Mouse (Mus musculus): Measurements from ENCODE around the gene Hist2h2aa2. TPM values are rescaled to one million over a fixed set of nuclear protein-coding genes. Genes with fewer than 3 reads are reported as not detected.

The Hist2h2aa2 gene
- polyA plus RNA-seq, 1 experiment = not detected

DNA sequence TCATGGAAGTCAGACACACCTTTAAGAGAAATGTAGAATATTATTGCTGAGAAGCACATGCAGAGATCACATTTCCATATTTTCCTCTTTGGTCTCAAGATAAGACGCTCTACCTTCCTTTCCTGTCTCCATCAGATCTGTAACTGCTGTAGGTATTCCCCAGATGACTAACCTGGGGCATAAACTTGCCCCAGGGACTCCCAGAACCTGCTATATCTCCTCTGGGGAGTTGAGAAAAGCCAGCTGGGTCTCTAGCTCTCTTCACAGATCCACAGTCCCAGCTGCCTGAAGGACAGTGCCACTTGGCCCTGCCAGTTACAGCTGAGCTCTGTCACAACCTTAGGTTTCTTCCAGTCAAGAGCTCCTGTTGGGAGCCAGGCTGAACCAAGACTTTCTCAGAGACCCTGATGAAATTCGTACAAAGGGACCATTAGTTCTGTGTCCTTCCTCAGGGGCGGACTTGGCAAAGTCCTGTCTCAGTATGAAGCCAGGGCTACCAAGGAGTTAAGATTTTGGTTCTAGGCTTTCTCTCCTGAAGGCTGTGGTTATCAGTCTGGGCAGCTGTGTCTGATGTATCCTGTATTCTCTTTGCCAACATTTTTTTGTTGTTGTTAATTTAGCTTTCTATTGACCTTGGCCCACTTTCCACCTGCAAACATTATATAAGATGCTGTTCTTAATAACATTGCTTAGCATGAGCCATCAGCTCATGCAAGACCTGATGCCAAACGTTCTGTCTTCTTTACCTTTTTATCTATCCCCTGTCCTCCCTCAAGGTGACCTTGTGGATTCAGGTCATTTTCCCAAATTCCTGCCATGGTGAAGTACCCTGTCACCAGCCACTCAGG, 8.9 kb downstream of the Hist2h2aa2 start:
- H3K4me3 ChIP-seq (ENCODE audit: insufficient read depth, low read depth, low read length) = no peak overlapping the region
- WGBS = 80% methylated on average over 4 of the region's 4 CpGs
- no peak overlapping the region for H3K27ac ChIP-seq (ENCODE audit: insufficient read depth, low read depth, low read length)
- TF ChIP-seq POLR2A (IDR thresholded peaks at IDR 0.05; ENCODE audit: insufficient read depth, low read depth, low read length) (no peak), CTCF (IDR thresholded peaks at IDR 0.05; ENCODE audit: insufficient read depth, low read depth, low read length) (no peak)
- H3K4me1 ChIP-seq (ENCODE audit: control insufficient read depth, insufficient read depth, low read length) = peaks cover 2% of the 10 kb centered on the region; the same call in 1 of the 2 replicates

DNA sequence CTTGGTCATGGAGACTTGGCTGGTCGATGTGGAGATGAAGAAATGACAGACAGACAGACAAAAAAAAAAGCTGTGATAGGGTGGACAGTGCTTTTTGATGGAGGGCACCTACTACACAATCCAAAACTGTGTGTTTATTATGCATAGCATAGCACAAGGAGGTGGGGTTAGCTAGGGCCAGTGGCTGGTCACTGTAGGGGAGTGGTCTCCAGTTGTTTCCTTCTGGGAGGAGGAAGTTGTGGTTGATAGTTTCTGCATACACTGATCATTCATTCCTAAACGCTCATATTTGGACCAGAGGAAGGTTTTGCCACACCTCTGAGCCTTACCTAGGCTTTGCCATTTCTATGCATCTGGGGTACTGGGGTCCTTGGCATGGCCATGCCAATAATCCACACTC, 9.7 kb downstream of the Hist2h2aa2 start:
- WGBS = 81% methylated on average over 2 of the region's 2 CpGs
- Histone ChIP-seq H3K4me3 (ENCODE audit: insufficient read depth, low read depth, low read length) (no peak overlapping the region), H3K27ac (ENCODE audit: insufficient read depth, low read depth, low read length) (no peak overlapping the region), H3K4me1 (ENCODE audit: control insufficient read depth, insufficient read depth, low read length) (peaks cover 3% of the 10 kb centered on the region; the same call in 1 of the 2 replicates)
- TF ChIP-seq CTCF (IDR thresholded peaks at IDR 0.05; ENCODE audit: insufficient read depth, low read depth, low read length) (no peak), POLR2A (IDR thresholded peaks at IDR 0.05; ENCODE audit: insufficient read depth, low read depth, low read length) (no peak)

DNA sequence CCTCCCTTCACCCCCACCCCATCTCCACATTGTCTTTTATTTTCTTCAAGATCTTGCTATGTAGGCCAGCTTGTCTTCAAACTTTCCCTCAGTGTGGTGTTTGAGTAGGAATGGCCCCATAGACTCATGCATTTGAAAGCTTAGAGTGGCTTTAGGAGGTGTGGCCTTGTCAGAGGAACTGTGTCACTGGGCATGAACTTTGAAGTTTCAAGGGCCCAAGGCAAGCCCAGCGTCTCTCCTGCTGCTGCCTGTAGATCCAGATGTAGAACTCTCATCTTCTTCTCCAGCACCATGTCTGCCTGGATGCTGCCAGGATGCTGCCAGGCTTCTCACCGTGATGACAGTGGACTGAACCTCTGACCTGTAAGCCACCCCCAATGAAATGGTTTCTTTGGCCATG, 11.2 kb downstream of the Hist2h2aa2 start:
- no peak for TF ChIP-seq CTCF (IDR thresholded peaks at IDR 0.05; ENCODE audit: insufficient read depth, low read depth, low read length)
- no peak for TF ChIP-seq POLR2A (IDR thresholded peaks at IDR 0.05; ENCODE audit: insufficient read depth, low read depth, low read length)
- Histone ChIP-seq H3K4me1 (ENCODE audit: control insufficient read depth, insufficient read depth, low read length) (peaks cover 10% of the 10 kb centered on the region), H3K27ac (ENCODE audit: insufficient read depth, low read depth, low read length) (no peak overlapping the region), H3K4me3 (ENCODE audit: insufficient read depth, low read depth, low read length) (no peak overlapping the region)
- WGBS = 88% methylated on average over 2 of the region's 2 CpGs

GRCm38 (mm10) chr3:96226695-96227648, 13.1 kb downstream of the Hist2h2aa2 start:
- Histone ChIP-seq H3K27ac (ENCODE audit: insufficient read depth, low read depth, low read length) (no peak overlapping the region), H3K4me3 (ENCODE audit: insufficient read depth, low read depth, low read length) (no peak overlapping the region), H3K4me1 (ENCODE audit: control insufficient read depth, insufficient read depth, low read length) (peaks cover 10% of the 10 kb centered on the region)
- WGBS = 61% methylated on average over 8 of the region's 8 CpGs
- TF ChIP-seq POLR2A (IDR thresholded peaks at IDR 0.05; ENCODE audit: insufficient read depth, low read depth, low read length) (no peak), CTCF (IDR thresholded peaks at IDR 0.05; ENCODE audit: insufficient read depth, low read depth, low read length) (no peak)

GRCm38 (mm10) chr3:96225421-96225820, 14.7 kb downstream of the Hist2h2aa2 start:
- TF ChIP-seq CTCF (IDR thresholded peaks at IDR 0.05; ENCODE audit: insufficient read depth, low read depth, low read length) (no peak), POLR2A (IDR thresholded peaks at IDR 0.05; ENCODE audit: insufficient read depth, low read depth, low read length) (no peak)
- WGBS = 32% methylated on average over 2 of the region's 2 CpGs

DNA sequence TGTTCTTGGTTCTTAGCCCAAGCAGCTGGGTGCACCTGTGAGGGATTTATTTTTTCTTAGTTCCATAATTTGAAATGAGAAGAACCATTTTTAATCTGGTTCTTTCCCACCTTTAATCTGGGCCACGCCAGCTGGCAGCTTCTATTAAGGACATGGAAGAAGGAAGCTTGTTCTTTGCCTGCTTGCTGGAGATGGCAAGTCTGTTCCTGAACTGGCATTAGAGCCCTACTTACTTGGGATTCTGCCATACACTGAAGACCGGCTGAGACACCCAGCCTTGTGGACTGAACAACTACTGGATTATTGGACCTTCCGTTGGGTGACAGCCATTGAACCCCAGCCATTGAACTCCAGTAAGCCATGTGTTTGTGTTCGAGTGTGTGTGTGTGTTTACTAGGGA, 17.3 kb downstream of the Hist2h2aa2 start:
- Histone ChIP-seq H3K4me1 (ENCODE audit: control insufficient read depth, insufficient read depth, low read length) (peaks cover 12% of the 10 kb centered on the region), H3K4me3 (ENCODE audit: insufficient read depth, low read depth, low read length) (no peak overlapping the region), H3K27ac (ENCODE audit: insufficient read depth, low read depth, low read length) (no peak overlapping the region)
- TF ChIP-seq CTCF (IDR thresholded peaks at IDR 0.05; ENCODE audit: insufficient read depth, low read depth, low read length) (no peak), POLR2A (IDR thresholded peaks at IDR 0.05; ENCODE audit: insufficient read depth, low read depth, low read length) (no peak)
- 39% methylated on average over 4 of the region's 4 CpGs for WGBS

More at GRCm38 (mm10) chr3:96225421-96225820, 14.7 kb downstream of the Hist2h2aa2 start:
- H3K4me3 ChIP-seq (ENCODE audit: insufficient read depth, low read depth, low read length) = no peak overlapping the region
- no peak overlapping the region for H3K27ac ChIP-seq (ENCODE audit: insufficient read depth, low read depth, low read length)
- H3K4me1 ChIP-seq (ENCODE audit: control insufficient read depth, insufficient read depth, low read length) = peaks cover 10% of the 10 kb centered on the region

DNA sequence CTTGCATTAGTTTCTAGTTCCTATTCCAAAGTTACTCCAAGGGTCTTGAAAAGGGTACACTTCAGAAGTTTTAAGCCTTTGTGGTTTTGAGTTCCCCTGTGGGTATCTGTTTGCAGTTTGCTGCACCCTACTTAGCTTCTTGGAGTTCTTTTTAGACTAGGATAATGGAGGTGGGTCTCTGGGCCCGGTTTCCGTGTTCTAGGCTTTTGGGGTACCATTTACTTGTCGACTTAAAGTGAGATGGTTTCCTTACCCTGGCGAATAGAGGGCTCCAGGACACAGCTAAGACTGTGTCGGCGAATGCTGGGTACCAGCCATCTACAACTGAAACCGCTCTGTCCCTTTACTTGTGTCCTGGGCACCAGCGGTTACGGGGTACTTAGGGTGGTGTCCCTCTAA, 18.4 kb downstream of the Hist2h2aa2 start:
- 6% methylated on average over 9 of the region's 9 CpGs for WGBS
- peaks cover 10% of the 10 kb centered on the region for H3K4me1 ChIP-seq (ENCODE audit: control insufficient read depth, insufficient read depth, low read length)
- no peak for TF ChIP-seq CTCF (IDR thresholded peaks at IDR 0.05; ENCODE audit: insufficient read depth, low read depth, low read length)
- no peak for TF ChIP-seq POLR2A (IDR thresholded peaks at IDR 0.05; ENCODE audit: insufficient read depth, low read depth, low read length)
- H3K27ac ChIP-seq (ENCODE audit: insufficient read depth, low read depth, low read length) = peak overlapping the region; percentile 89
- peak overlapping the region; percentile 78 for H3K4me3 ChIP-seq (ENCODE audit: insufficient read depth, low read depth, low read length)

DNA sequence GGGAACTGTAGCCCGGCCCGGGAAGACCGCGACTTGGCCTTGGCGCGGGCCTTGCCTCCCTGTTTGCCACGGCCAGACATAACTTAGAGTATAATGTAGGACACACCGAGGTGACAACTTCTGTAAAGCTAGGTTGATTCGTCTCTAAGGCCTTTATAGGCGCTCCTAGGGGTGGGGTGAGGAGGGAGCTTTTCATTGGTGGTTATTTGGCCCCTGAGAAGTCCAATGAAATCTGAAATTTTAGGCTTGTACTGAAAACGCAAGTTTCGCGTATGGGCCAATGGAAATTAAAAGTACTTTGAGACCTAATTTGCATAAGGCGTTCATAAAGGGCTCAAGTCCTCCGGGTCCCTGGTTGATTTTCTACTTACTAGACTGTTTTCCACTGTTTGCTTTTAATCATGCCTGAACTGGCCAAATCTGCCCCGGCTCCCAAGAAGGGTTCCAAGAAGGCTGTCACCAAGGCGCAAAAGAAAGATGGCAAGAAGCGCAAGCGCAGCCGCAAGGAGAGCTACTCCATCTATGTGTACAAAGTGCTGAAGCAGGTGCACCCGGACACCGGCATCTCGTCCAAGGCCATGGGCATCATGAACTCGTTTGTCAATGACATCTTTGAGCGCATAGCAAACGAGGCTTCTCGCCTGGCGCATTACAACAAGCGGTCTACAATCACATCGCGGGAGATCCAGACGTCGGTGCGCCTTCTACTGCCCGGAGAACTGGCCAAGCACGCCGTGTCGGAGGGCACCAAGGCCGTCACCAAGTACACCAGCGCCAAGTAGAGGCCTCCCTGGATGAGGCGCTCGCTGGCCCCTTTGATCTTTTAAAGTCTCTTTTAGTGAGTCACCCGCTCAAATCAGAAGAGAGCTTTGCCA, 19.1 kb downstream of the Hist2h2aa2 start, which contains the start of the genes Hist2h2ac and Hist2h2be:
Gene Hist2h2ac, minus strand, starts transcription at position 116 of the 875 bp plus-strand sequence.
Gene Hist2h2be, plus strand, starts transcription at position 355 of the 875 bp plus-strand sequence.
- H3K27ac ChIP-seq (ENCODE audit: insufficient read depth, low read depth, low read length) = peak within 1 kb of the TSS; percentile 98
- H3K4me3 ChIP-seq (ENCODE audit: insufficient read depth, low read depth, low read length) = peak within 1 kb of the TSS; percentile 78
- under 1% methylated on average over 43 of the region's 43 CpGs for WGBS
- TF ChIP-seq CTCF (IDR thresholded peaks at IDR 0.05; ENCODE audit: insufficient read depth, low read depth, low read length) (no peak), POLR2A (IDR thresholded peaks at IDR 0.05; ENCODE audit: insufficient read depth, low read depth, low read length) (peak; percentile 51; the same call in 1 of the 2 replicates)
- H3K4me1 ChIP-seq (ENCODE audit: control insufficient read depth, insufficient read depth, low read length) = peaks cover 10% of the 10 kb centered on the region
